18 mouse cellular contexts compared by ENCODE assay signal in the genomic region with DNA sequence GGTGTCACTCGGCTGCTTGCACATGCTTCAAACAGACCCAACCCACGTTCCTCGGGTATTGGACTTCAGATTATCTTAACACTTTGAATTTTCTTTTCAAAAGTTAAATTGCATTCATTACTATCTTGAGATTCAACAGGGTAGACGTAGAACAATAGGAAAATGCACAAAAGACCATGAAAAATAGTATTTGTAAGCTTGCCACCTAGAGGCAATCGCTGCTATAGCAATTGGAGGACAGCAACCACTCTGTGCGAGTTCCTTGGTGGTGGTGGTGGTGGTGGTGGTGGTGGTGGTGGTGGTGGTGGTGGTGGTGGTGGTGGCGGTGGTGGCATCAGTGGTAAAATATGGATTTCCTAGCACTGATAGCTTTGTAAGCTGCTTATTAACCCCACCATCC. TPM values are rescaled to one million over a fixed set of nuclear protein-coding genes. Genes with fewer than 3 reads are reported as not detected.
A peak's percentile ranks its signal among the peaks of the same experiment; 100 is the strongest.
DNase-seq lines count a peak whose midpoint lies in the region; ATAC-seq and TF ChIP-seq lines count a peak whose summit lies in the region.
"Had no signal": no experiment of that assay in that cellular context is flagged by ENCODE, and none has a peak within 500 bp of the region (broad histone marks: within the 10 kb centered on the region; RNA-seq: fewer than 3 reads in every experiment).

No protein-coding gene starts in this region.

- no peak for TF ChIP-seq POLR2A in limb, embryonic 14.5 days (IDR thresholded peaks at IDR 0.05; ENCODE audit: borderline replicate concordance, extremely low read depth, insufficient read depth, insufficient read length)

- DNase-seq in hindbrain, postnatal 0 days (ENCODE audit: low spot score), result peak; percentile 27
- no peak for DNase-seq in lung, postnatal 10 days
- peak; percentile 28 for DNase-seq in brain, adult 2 months (ENCODE audit: low read depth, low spot score)
- DNase-seq in limb, embryonic 14.5 days (ENCODE audit: low spot score), result no peak
- no peak for DNase-seq in kidney, postnatal 4 days
- DNase-seq: cerebellum, adult 11 months; gastrocnemius, postnatal 14 days; liver, postnatal 0 days had no signal

- H3K27me3 ChIP-seq in hindbrain, postnatal 0 days (ENCODE audit: insufficient read depth, low read length), result no peaks in the 10 kb centered on the region
- no peaks in the 10 kb centered on the region for H3K27me3 ChIP-seq in hindbrain, embryonic 16.5 days (replicated peaks; ENCODE audit: control insufficient read depth, insufficient read depth, low read length)
- H3K27me3 ChIP-seq in lung, embryonic 16.5 days (ENCODE audit: control insufficient read depth, insufficient read depth, low read depth, low read length), result no peaks in the 10 kb centered on the region
- H3K27me3 ChIP-seq in limb, embryonic 14.5 days (ENCODE audit: control insufficient read depth, insufficient read depth, low read length), result no peaks in the 10 kb centered on the region
- H3K27me3 ChIP-seq: stomach, embryonic 15.5 days had no signal

- H3K4me3 ChIP-seq in hindbrain, postnatal 0 days (ENCODE audit: low read length), result no peak overlapping the region
- no peak overlapping the region for H3K4me3 ChIP-seq in hindbrain, embryonic 16.5 days (ENCODE audit: low read length)
- H3K4me3 ChIP-seq in lung, embryonic 16.5 days (ENCODE audit: low read length), result peak overlapping the region; percentile 5; the same call in 1 of the 2 replicates
- peak overlapping the region; percentile 24 for H3K4me3 ChIP-seq in limb, embryonic 14.5 days (replicated peaks; ENCODE audit: low read length)
- H3K4me3 ChIP-seq: erythroblast, embryonic 14.5 days; heart, embryonic 12.5 days; hindbrain, embryonic 10.5 days; myocyte; stomach, embryonic 15.5 days had no signal

- ATAC-seq in hindbrain, postnatal 0 days, result no peak
- no peak for ATAC-seq in hindbrain, embryonic 16.5 days
- ATAC-seq in lung, embryonic 16.5 days (ENCODE audit: low read depth), result no peak
- ATAC-seq in limb, embryonic 14.5 days (ENCODE audit: low FRiP score, low read depth), result no peak
- ATAC-seq: liver, postnatal 0 days had no signal

- WGBS in hindbrain, postnatal 0 days, result 60% methylated on average over 7 of the region's 7 CpGs
- 61% methylated on average over 7 of the region's 7 CpGs for WGBS in hindbrain, embryonic 16.5 days
- 41% methylated on average over 7 of the region's 7 CpGs for WGBS in lung, embryonic 16.5 days
- WGBS in limb, embryonic 14.5 days, result 49% methylated on average over 6 of the region's 7 CpGs

- no peaks in the 10 kb centered on the region for H3K4me1 ChIP-seq in hindbrain, postnatal 0 days (ENCODE audit: insufficient read depth, low read length)
- H3K4me1 ChIP-seq in hindbrain, embryonic 16.5 days (ENCODE audit: control insufficient read depth, insufficient read depth, low read depth, low read length), result no peaks in the 10 kb centered on the region
- no peaks in the 10 kb centered on the region for H3K4me1 ChIP-seq in lung, embryonic 16.5 days (replicated peaks; ENCODE audit: control insufficient read depth, insufficient read depth, low read length)
- H3K4me1 ChIP-seq in limb, embryonic 14.5 days (ENCODE audit: control insufficient read depth, insufficient read depth, low read length), result peaks cover 4% of the 10 kb centered on the region
- H3K4me1 ChIP-seq: stomach, embryonic 15.5 days had no signal

- no peak overlapping the region for H3K27ac ChIP-seq in hindbrain, postnatal 0 days
- no peak overlapping the region for H3K27ac ChIP-seq in hindbrain, embryonic 16.5 days (ENCODE audit: low read depth, low read length)
- H3K27ac ChIP-seq in lung, embryonic 16.5 days (ENCODE audit: low read length), result no peak overlapping the region
- no peak overlapping the region for H3K27ac ChIP-seq in limb, embryonic 14.5 days (replicated peaks; ENCODE audit: low read depth, low read length)
- H3K27ac ChIP-seq: hindbrain, embryonic 10.5 days; stomach, embryonic 15.5 days had no signal

- no peak overlapping the region for H3K4me2 ChIP-seq in hindbrain, postnatal 0 days (ENCODE audit: low read depth, low read length)
- no peak overlapping the region for H3K4me2 ChIP-seq in hindbrain, embryonic 16.5 days (ENCODE audit: low read length)
- 0 out of 2 replicates have a peak overlapping the region, but pooled peaks have one; percentile 16 for H3K4me2 ChIP-seq in lung, embryonic 16.5 days (ENCODE audit: low read depth, low read length)
- H3K4me2 ChIP-seq in limb, embryonic 14.5 days (replicated peaks; ENCODE audit: low read depth, low read length, severe bottlenecking), result peak overlapping the region; percentile 29; the same call in 1 of the 2 replicates
- H3K4me2 ChIP-seq: heart, embryonic 12.5 days; stomach, embryonic 15.5 days had no signal

- no peaks in the 10 kb centered on the region for H3K36me3 ChIP-seq in hindbrain, postnatal 0 days (ENCODE audit: insufficient read depth, low read length)
- no peaks in the 10 kb centered on the region for H3K36me3 ChIP-seq in hindbrain, embryonic 16.5 days (ENCODE audit: control insufficient read depth, insufficient read depth, low read length)
- H3K36me3 ChIP-seq in lung, embryonic 16.5 days (ENCODE audit: control insufficient read depth, insufficient read depth, low read length), result no peaks in the 10 kb centered on the region
- no peaks in the 10 kb centered on the region for H3K36me3 ChIP-seq in limb, embryonic 14.5 days (ENCODE audit: control insufficient read depth, insufficient read depth, low read length)
- H3K36me3 ChIP-seq: heart, embryonic 12.5 days; hindbrain, embryonic 10.5 days; stomach, embryonic 15.5 days had no signal

- H3K9ac ChIP-seq in hindbrain, postnatal 0 days (replicated peaks; ENCODE audit: low read length), result no peak overlapping the region
- H3K9ac ChIP-seq in hindbrain, embryonic 16.5 days (ENCODE audit: low read depth, low read length), result no peak overlapping the region
- no peak overlapping the region for H3K9ac ChIP-seq in lung, embryonic 16.5 days (ENCODE audit: low read length)
- H3K9ac ChIP-seq in limb, embryonic 14.5 days (ENCODE audit: low read depth, low read length, severe bottlenecking), result no peak overlapping the region
- H3K9ac ChIP-seq: heart, embryonic 12.5 days; liver, postnatal 0 days; stomach, embryonic 15.5 days had no signal

- TF ChIP-seq CTCF in hindbrain, postnatal 0 days (IDR thresholded peaks at IDR 0.05; ENCODE audit: low read depth), result peak; percentile 49

- H3K9me3 ChIP-seq in hindbrain, postnatal 0 days (ENCODE audit: low read length), result no peaks in the 10 kb centered on the region
- no peaks in the 10 kb centered on the region for H3K9me3 ChIP-seq in hindbrain, embryonic 16.5 days (ENCODE audit: control insufficient read depth, low read length)
- H3K9me3 ChIP-seq in lung, embryonic 16.5 days (ENCODE audit: control insufficient read depth, low read length), result no peaks in the 10 kb centered on the region
- H3K9me3 ChIP-seq in limb, embryonic 14.5 days (ENCODE audit: control insufficient read depth, low read length), result no peaks in the 10 kb centered on the region
- H3K9me3 ChIP-seq: stomach, embryonic 15.5 days had no signal

RNA-seq across cellular contexts. Expression of gene Cytl1, which starts 0.9 kb away (rescaled TPM):
- total RNA-seq in hindbrain, postnatal 0 days (2014; rRNA removed), result 1.2 and 3.5 TPM in 2 replicates
- polyA plus RNA-seq in hindbrain, postnatal 0 days (2015; fragmentation: Nextera tagmentation; extraction: Ambion mirVana), result 0.30 and 0.94 TPM in 2 replicates
- polyA plus RNA-seq in hindbrain, embryonic 16.5 days (2015; fragmentation: Nextera tagmentation; extraction: Ambion mirVana), result 0.53 and 1.7 TPM in 2 replicates
- polyA plus RNA-seq in lung, embryonic 16.5 days (2015; fragmentation: Nextera tagmentation; extraction: Ambion mirVana), result 37.7 and 39.2 TPM in 2 replicates
- 195 and 243 TPM in 2 replicates for polyA plus RNA-seq in limb, embryonic 14.5 days (2012; rRNA removed)
- 126 and 149 TPM in 2 replicates for polyA plus RNA-seq in limb, embryonic 14.5 days (2014; fragmentation: Nextera tagmentation; extraction: Ambion mirVana)
- total RNA-seq: left cerebral cortex, postnatal 4 days; megakaryocyte-erythroid progenitor cell, adult 5-6 weeks; neutrophil, adult 5-6 weeks had no signal
- polyA plus RNA-seq: erythroblast, embryonic 14.5 days; liver, postnatal 0 days; myocyte had no signal

RNA-seq across cellular contexts. Expression of gene Stk32b, which starts 19.2 kb away (rescaled TPM):
- total RNA-seq in hindbrain, postnatal 0 days (2014; rRNA removed), result 21.8 and 28.6 TPM in 2 replicates
- polyA plus RNA-seq in hindbrain, postnatal 0 days (2015; fragmentation: Nextera tagmentation; extraction: Ambion mirVana), result 18.6 and 22.5 TPM in 2 replicates
- polyA plus RNA-seq in hindbrain, embryonic 16.5 days (2015; fragmentation: Nextera tagmentation; extraction: Ambion mirVana), result 32.8 and 39.8 TPM in 2 replicates
- polyA plus RNA-seq in lung, embryonic 16.5 days (2015; fragmentation: Nextera tagmentation; extraction: Ambion mirVana), result 0.50 and 0.91 TPM in 2 replicates
- polyA plus RNA-seq in limb, embryonic 14.5 days (2012; rRNA removed), result 18.0 and 28.2 TPM in 2 replicates
- polyA plus RNA-seq in limb, embryonic 14.5 days (2014; fragmentation: Nextera tagmentation; extraction: Ambion mirVana), result 7.8 and 9.5 TPM in 2 replicates
- total RNA-seq: megakaryocyte-erythroid progenitor cell, adult 5-6 weeks had no signal
- polyA plus RNA-seq: myocyte had no signal

Comparison
In these comparisons a context has a peak if more than half of its experiments do, and no peak if none do; other contexts are left out.
1. DNase-seq: peak in hindbrain, postnatal 0 days (single experiment) and brain, adult 2 months (single experiment); none in lung, postnatal 10 days (single experiment), limb, embryonic 14.5 days (single experiment) and kidney, postnatal 4 days (0 of 2).
2. H3K4me2 ChIP-seq: peak in lung, embryonic 16.5 days (single experiment) and limb, embryonic 14.5 days (single experiment); none in hindbrain, postnatal 0 days (single experiment) and hindbrain, embryonic 16.5 days (single experiment).
3. H3K4me3 ChIP-seq: peak in lung, embryonic 16.5 days (single experiment) and limb, embryonic 14.5 days (single experiment); none in hindbrain, postnatal 0 days (single experiment) and hindbrain, embryonic 16.5 days (single experiment).
4. RNA of gene Cytl1, which starts 0.9 kb away (polyA plus RNA-seq): 126 to 243 TPM in limb, embryonic 14.5 days and 37.7 to 39.2 TPM in lung, embryonic 16.5 days; 0.30 to 0.94 TPM in hindbrain, postnatal 0 days and 0.53 to 1.7 TPM in hindbrain, embryonic 16.5 days; every median in the first group is over 10 times any median in the second.